Mouse (Mus musculus) thymus, adult 2 months (tissue): Measurements from ENCODE around the gene 1700067P10Rik. TPM values are rescaled to one million over a fixed set of nuclear protein-coding genes. Genes with fewer than 3 reads are reported as not detected.
A peak's percentile ranks its signal among the peaks of the same experiment; 100 is the strongest.

Experiments used
- DNase-seq: peaks from one replicate; pipeline ENCODE4 v3.0.0; 2021
- H3K27ac ChIP-seq: fragments of 200-500 bp; 2 replicates; pipeline ENCODE4 v1.5.1; 2012; ENCODE audit warnings: low read length, control low read depth; ENCODE audit not compliant: control insufficient read depth, insufficient read depth
- H3K27me3 ChIP-seq: fragments of 200-500 bp; 2 replicates; pipeline ENCODE4 v1.6.1; 2012; ENCODE audit warnings: mild to moderate bottlenecking, low read length, moderate library complexity, mixed read lengths; ENCODE audit not compliant: control insufficient read depth, insufficient read depth
- H3K36me3 ChIP-seq: fragments of 200-500 bp; 2 replicates; pipeline ENCODE4 v1.6.1; 2012; ENCODE audit warnings: mild to moderate bottlenecking, low read length, moderate library complexity; ENCODE audit not compliant: control insufficient read depth, insufficient read depth
- H3K4me1 ChIP-seq: fragments of 200-500 bp; replicated peaks from 2 replicates; pipeline ENCODE4 v1.6.1; 2012; ENCODE audit warnings: low read length; ENCODE audit not compliant: control insufficient read depth, insufficient read depth
- H3K4me3 ChIP-seq: fragments of 200-500 bp; 2 replicates; pipeline ENCODE4 v1.5.1; 2012; ENCODE audit warnings: mild to moderate bottlenecking, low read length, control low read depth, moderate library complexity; ENCODE audit not compliant: control insufficient read depth, insufficient read depth
- CTCF ChIP-seq: fragments of 200-500 bp; IDR thresholded peaks from 2 replicates; pipeline ENCODE4 v1.5.1; 2012; ENCODE audit warnings: mild to moderate bottlenecking, control low read depth, low read length, moderate library complexity, borderline replicate concordance; ENCODE audit not compliant: control insufficient read depth, poor library complexity, insufficient read depth; ENCODE audit errors: extremely low read depth
- POLR2A ChIP-seq: fragments of 200-500 bp; IDR thresholded peaks from 2 replicates; pipeline ENCODE4 v1.6.1; 2012; ENCODE audit warnings: mild to moderate bottlenecking, low read length, control low read depth, moderate library complexity; ENCODE audit not compliant: control insufficient read depth, poor library complexity, insufficient read depth; ENCODE audit errors: extremely low read depth
- WGBS: fragments of 180-500 bp; shearing (Covaris S2); methylation state at CpG from one replicate; pipeline ENCODE4 v1.1.7; 2018; 5-methylcytosine and 5-hydroxymethylcytosine counted together
- polyA plus RNA-seq: library from polyadenylated mRNA; depleted of rRNA; stranded (reverse); fragments of >200 nt; gene quantifications from 2 replicates; pipeline ENCODE4 v1.2.3, GENCODE M21; 2012

The 1700067P10Rik gene
- polyA plus RNA-seq, 1 experiment, result 0.12 TPM

GRCm38 (mm10) chr17:48107333-48107732, 18.2 kb downstream of the 1700067P10Rik start:
- no peak overlapping the region for H3K27ac ChIP-seq
- H3K36me3 ChIP-seq, result no peaks in the 10 kb centered on the region
- no peak for TF ChIP-seq CTCF
- no peak for TF ChIP-seq POLR2A
- DNase-seq, result no peak
- no peaks in the 10 kb centered on the region for H3K27me3 ChIP-seq
- H3K4me1 ChIP-seq, result no peaks in the 10 kb centered on the region
- H3K4me3 ChIP-seq, result no peak overlapping the region
- WGBS, result 11% methylated on average over 4 of the region's 4 CpGs

GRCm38 (mm10) chr17:48107862-48108261, 18.7 kb downstream of the 1700067P10Rik start:
- H3K4me1 ChIP-seq, result no peaks in the 10 kb centered on the region
- no peak overlapping the region for H3K4me3 ChIP-seq
- DNase-seq, result peak; percentile 6
- no peaks in the 10 kb centered on the region for H3K27me3 ChIP-seq
- TF ChIP-seq POLR2A (no peak), CTCF (no peak)
- 75% methylated on average over 6 of the region's 6 CpGs for WGBS
- H3K27ac ChIP-seq, result no peak overlapping the region
- no peaks in the 10 kb centered on the region for H3K36me3 ChIP-seq

- Histone ChIP-seq H3K4me1 (no peaks in the 10 kb centered on the region), H3K36me3 (no peaks in the 10 kb centered on the region), H3K27me3 (no peaks in the 10 kb centered on the region), H3K27ac (no peak overlapping the region), H3K4me3 (no peak overlapping the region)
- 98% methylated on average over 3 of the region's 3 CpGs for WGBS
- no peak for TF ChIP-seq CTCF
- TF ChIP-seq POLR2A, result no peak
- no peak for DNase-seq
Observed at GRCm38 (mm10) chr17:48108520-48108919, 19.4 kb downstream of the 1700067P10Rik start.

- TF ChIP-seq CTCF (0 out of 2 replicates have a peak, but pooled peaks have one; percentile 26), POLR2A (no peak)
- peak; percentile 59 for DNase-seq
- H3K4me3 ChIP-seq, result no peak overlapping the region
- no peaks in the 10 kb centered on the region for H3K36me3 ChIP-seq
- H3K27ac ChIP-seq, result no peak overlapping the region
- WGBS, result 60% methylated on average over 8 of the region's 8 CpGs
- H3K4me1 ChIP-seq, result no peaks in the 10 kb centered on the region
- no peaks in the 10 kb centered on the region for H3K27me3 ChIP-seq
Observed at GRCm38 (mm10) chr17:48110547-48111287, 21.6 kb downstream of the 1700067P10Rik start.

GRCm38 (mm10) chr17:48118570-48118969, 29.5 kb downstream of the 1700067P10Rik start:
- H3K36me3 ChIP-seq, result no peaks in the 10 kb centered on the region

GRCm38 (mm10) chr17:48119656-48120055, 30.5 kb downstream of the 1700067P10Rik start:
- WGBS, result 26% methylated on average over 3 of the region's 3 CpGs
- Histone ChIP-seq H3K4me1 (no peaks in the 10 kb centered on the region; the same call in 1 of the 2 replicates), H3K27ac (no peak overlapping the region), H3K36me3 (no peaks in the 10 kb centered on the region), H3K27me3 (no peaks in the 10 kb centered on the region), H3K4me3 (no peak overlapping the region)
- DNase-seq, result peak; percentile 78
- TF ChIP-seq CTCF (no peak), POLR2A (no peak)

More at GRCm38 (mm10) chr17:48118570-48118969, 29.5 kb downstream of the 1700067P10Rik start:
- no peak overlapping the region for H3K27ac ChIP-seq
- DNase-seq, result no peak
- no peaks in the 10 kb centered on the region; the same call in 1 of the 2 replicates for H3K4me1 ChIP-seq
- H3K27me3 ChIP-seq, result no peaks in the 10 kb centered on the region
- TF ChIP-seq POLR2A (no peak), CTCF (no peak)
- H3K4me3 ChIP-seq, result no peak overlapping the region
- 15% methylated on average over 1 of the region's 1 CpGs for WGBS

GRCm38 (mm10) chr17:48120456-48120855, 31.3 kb downstream of the 1700067P10Rik start:
- 97% methylated on average over 20 of the region's 20 CpGs for WGBS
- no peaks in the 10 kb centered on the region; the same call in 1 of the 2 replicates for H3K4me1 ChIP-seq
- DNase-seq, result no peak
- no peak for TF ChIP-seq CTCF
- TF ChIP-seq POLR2A, result no peak
- no peak overlapping the region for H3K4me3 ChIP-seq
- H3K27ac ChIP-seq, result no peak overlapping the region
- H3K36me3 ChIP-seq, result no peaks in the 10 kb centered on the region
- H3K27me3 ChIP-seq, result no peaks in the 10 kb centered on the region
